Mouse (Mus musculus): ENCODE results near the gene Trmt10a.

GRCm38 (mm10) chr3:138118392-138118791 is 24.9 kb upstream of the Trmt10a start:
- no peak for TF ChIP-seq ZNF384 (IDR thresholded peaks at IDR 0.05; ENCODE audit: low read depth, low read length)
- no peak for TF ChIP-seq CHD2 (IDR thresholded peaks at IDR 0.05; ENCODE audit: low read depth, low read length)
- no peak for TF ChIP-seq HCFC1 (IDR thresholded peaks at IDR 0.05; ENCODE audit: borderline replicate concordance, insufficient read depth, low read length)
- no peak for TF ChIP-seq MAFK (IDR thresholded peaks at IDR 0.05; ENCODE audit: insufficient read depth, low read depth, low read length)
- TF ChIP-seq ZC3H11A (IDR thresholded peaks at IDR 0.05; ENCODE audit: borderline replicate concordance, low read depth, low read length), result no peak
